Mouse (Mus musculus) heart, embryonic 14.5 days (tissue): ENCODE data around the gene Abhd17c. TPM values are rescaled to one million over a fixed set of nuclear protein-coding genes. Genes with fewer than 3 reads are reported as not detected.

Experiments
- ATAC-seq: fragments of 200-750 bp; cut with Nextera tagmentation; 2 replicates; pipeline ENCODE4 v1.8.0; 2017; ENCODE audit warnings: low read depth, moderate TSS enrichment; ENCODE audit not compliant: insufficient number of reproducible peaks, insufficient read depth, low FRiP score
- H3K27ac ChIP-seq, 2 experiments: fragments of 200-500 bp in 1 of 2; fragments of 300-500 bp in 1 of 2; sonication (generic) in 1 of 2; replicated peaks in 1 of 2; 2 replicates each; pipeline ENCODE4 v1.5.1; 2012 to 2014; ENCODE audit warnings: low read depth in 2 of 2, low read length in 2 of 2, control low read depth in 1 of 2, mild to moderate bottlenecking in 1 of 2, mixed read lengths in 1 of 2; ENCODE audit not compliant: control insufficient read depth in 1 of 2, insufficient read depth in 1 of 2
- H3K27me3 ChIP-seq: fragments of 300-500 bp; sonication (generic); 2 replicates; pipeline ENCODE4 v1.6.1; 2014; ENCODE audit warnings: mild to moderate bottlenecking, low read length, control low read depth; ENCODE audit not compliant: control insufficient read depth, insufficient read depth
- H3K36me3 ChIP-seq: fragments of 300-500 bp; sonication (generic); 2 replicates; pipeline ENCODE4 v1.6.1; 2014; ENCODE audit warnings: mild to moderate bottlenecking, control low read depth, low read length, mixed read lengths; ENCODE audit not compliant: control insufficient read depth, insufficient read depth
- H3K4me1 ChIP-seq, 2 experiments: fragments of 200-500 bp in 1 of 2; fragments of 300-500 bp in 1 of 2; sonication (generic) in 1 of 2; 2 replicates each; pipeline ENCODE4 v1.6.1; 2012 to 2014; ENCODE audit warnings: low read length in 2 of 2, control low read depth in 1 of 2, mixed read lengths in 1 of 2; ENCODE audit not compliant: control insufficient read depth in 2 of 2, insufficient read depth in 2 of 2
- H3K4me2 ChIP-seq: fragments of 300-500 bp; sonication (generic); 2 replicates; pipeline ENCODE4 v1.6.1; 2014; ENCODE audit warnings: mild to moderate bottlenecking, low read length
- H3K4me3 ChIP-seq, 2 experiments: fragments of 200-500 bp in 1 of 2; fragments of 300-500 bp in 1 of 2; sonication (generic) in 1 of 2; 2 replicates each; pipeline ENCODE4 v1.5.1; 2012 to 2014; ENCODE audit warnings: low read length in 2 of 2, mild to moderate bottlenecking in 2 of 2, control low read depth in 1 of 2, low read depth in 1 of 2, moderate library complexity in 1 of 2; ENCODE audit not compliant: control insufficient read depth in 1 of 2, insufficient read depth in 1 of 2
- H3K9ac ChIP-seq: fragments of 300-500 bp; sonication (generic); 2 replicates; pipeline ENCODE4 v1.6.1; 2014; ENCODE audit warnings: mild to moderate bottlenecking, low read length
- H3K9me3 ChIP-seq: fragments of 300-500 bp; sonication (generic); 2 replicates; pipeline ENCODE4 v1.6.1; 2016; ENCODE audit warnings: low read length, control low read depth; ENCODE audit not compliant: control insufficient read depth
- WGBS: fragments of 180-500 bp; shearing (Covaris S2); extraction: QIAGEN DNeasy Blood & Tissue Kit; methylation state at CpG from one replicate; pipeline ENCODE4 v1.1.7; 2014; 5-methylcytosine and 5-hydroxymethylcytosine counted together
- polyA plus RNA-seq: library from polyadenylated mRNA; unstranded; fragments of >200 nt; fragmentation: Nextera tagmentation; extraction: Ambion mirVana; gene quantifications from 2 replicates; pipeline ENCODE4 v1.2.1, GENCODE M21; 2014

The Abhd17c gene
- polyA plus RNA-seq, 1 experiment from 2014 or later: 82.0 TPM

GRCm38 (mm10) chr7:84117543-84118122, 34.1 kb downstream of the Abhd17c start:
- no peak overlapping the region for H3K4me3 ChIP-seq
- WGBS: 72% methylated on average over 6 of the region's 6 CpGs
- no peak overlapping the region for H3K9ac ChIP-seq
- peaks cover 24 to 70% of the 10 kb centered on the region in 2 experiments for H3K4me1 ChIP-seq
- H3K4me2 ChIP-seq: no peak overlapping the region
- 0 out of 4 replicates have a peak overlapping the region, but pooled peaks of 1 of the 2 experiments have one; percentile 15 for H3K27ac ChIP-seq
- no peaks in the 10 kb centered on the region for H3K9me3 ChIP-seq
- peaks cover 18% of the 10 kb centered on the region for H3K36me3 ChIP-seq
- ATAC-seq: no peak
- no peaks in the 10 kb centered on the region for H3K27me3 ChIP-seq

- Histone ChIP-seq H3K4me3 (no peak overlapping the region), H3K27ac (0 out of 4 replicates have a peak overlapping the region, but pooled peaks of 1 of the 2 experiments have one; percentile 15), H3K4me1 (peaks cover 24 to 71% of the 10 kb centered on the region in 2 experiments), H3K4me2 (no peak overlapping the region), H3K9ac (no peak overlapping the region), H3K36me3 (peaks cover 18% of the 10 kb centered on the region), H3K9me3 (no peaks in the 10 kb centered on the region), H3K27me3 (no peaks in the 10 kb centered on the region)
- ATAC-seq: no peak
- 55% methylated on average over 7 of the region's 7 CpGs for WGBS
Measured at GRCm38 (mm10) chr7:84116621-84117542, 34.8 kb downstream of the Abhd17c start.

GRCm38 (mm10) chr7:84115385-84115784, 36.3 kb downstream of the Abhd17c start:
- H3K9me3 ChIP-seq: no peaks in the 10 kb centered on the region
- H3K4me1 ChIP-seq: peaks cover 25 to 62% of the 10 kb centered on the region in 2 experiments

GRCm38 (mm10) chr7:84114775-84115174, 36.9 kb downstream of the Abhd17c start:
- no peak overlapping the region for H3K27ac ChIP-seq
- H3K9ac ChIP-seq: no peak overlapping the region
- ATAC-seq: no peak
- WGBS: 74% methylated on average over 3 of the region's 3 CpGs
- H3K4me3 ChIP-seq: no peak overlapping the region
- H3K36me3 ChIP-seq: peaks cover 27% of the 10 kb centered on the region
- H3K4me1 ChIP-seq: peaks cover 24 to 56% of the 10 kb centered on the region in 2 experiments
- no peaks in the 10 kb centered on the region for H3K9me3 ChIP-seq
- H3K4me2 ChIP-seq: no peak overlapping the region
- no peaks in the 10 kb centered on the region for H3K27me3 ChIP-seq

More at GRCm38 (mm10) chr7:84115385-84115784, 36.3 kb downstream of the Abhd17c start:
- H3K36me3 ChIP-seq: peaks cover 21% of the 10 kb centered on the region
- H3K27ac ChIP-seq: no peak overlapping the region
- no peak overlapping the region for H3K4me3 ChIP-seq
- H3K9ac ChIP-seq: no peak overlapping the region
- 0 out of 2 replicates have a peak, but pooled peaks have one; percentile 31 for ATAC-seq
- WGBS: 44% methylated on average over 2 of the region's 2 CpGs
- H3K27me3 ChIP-seq: no peaks in the 10 kb centered on the region
- no peak overlapping the region for H3K4me2 ChIP-seq

- no peak overlapping the region for H3K9ac ChIP-seq
- H3K27ac ChIP-seq: no peak overlapping the region
- peaks cover 16 to 39% of the 10 kb centered on the region in 2 experiments for H3K4me1 ChIP-seq
- H3K9me3 ChIP-seq: no peaks in the 10 kb centered on the region
- H3K4me3 ChIP-seq: no peak overlapping the region
- no peaks in the 10 kb centered on the region for H3K27me3 ChIP-seq
- no peak overlapping the region for H3K4me2 ChIP-seq
- 87% methylated on average over 8 of the region's 8 CpGs for WGBS
- H3K36me3 ChIP-seq: peaks cover 41% of the 10 kb centered on the region
- no peak for ATAC-seq
Measured at GRCm38 (mm10) chr7:84113035-84113390, 38.7 kb downstream of the Abhd17c start.

- Histone ChIP-seq H3K27ac (peak overlapping the region; percentile 10 to 53; a peak in 2 of 4 replicates), H3K4me2 (no peak overlapping the region), H3K9ac (no peak overlapping the region), H3K36me3 (peaks cover 45% of the 10 kb centered on the region), H3K4me3 (no peak overlapping the region), H3K27me3 (no peaks in the 10 kb centered on the region), H3K9me3 (no peaks in the 10 kb centered on the region), H3K4me1 (peaks cover 12 to 34% of the 10 kb centered on the region in 2 experiments)
- WGBS: 65% methylated on average over 6 of the region's 6 CpGs
- no peak for ATAC-seq
Measured at GRCm38 (mm10) chr7:84112351-84113034, 39.2 kb downstream of the Abhd17c start.

GRCm38 (mm10) chr7:84111716-84112350, 39.9 kb downstream of the Abhd17c start:
- no peak for ATAC-seq
- Histone ChIP-seq H3K27ac (peak overlapping the region; percentile 10 to 53; a peak in 3 of 4 replicates), H3K36me3 (peaks cover 43% of the 10 kb centered on the region), H3K4me3 (no peak overlapping the region), H3K9ac (peak overlapping the region; percentile 21; the same call in 1 of the 2 replicates), H3K4me1 (peaks cover 7 to 27% of the 10 kb centered on the region in 2 experiments), H3K4me2 (no peak overlapping the region), H3K27me3 (no peaks in the 10 kb centered on the region), H3K9me3 (no peaks in the 10 kb centered on the region)
- WGBS: 36% methylated on average over 10 of the region's 10 CpGs
